Mouse (Mus musculus): ENCODE data around the gene Tufm. TPM values are rescaled to one million over a fixed set of nuclear protein-coding genes. Genes with fewer than 3 reads are reported as not detected.
A peak's percentile ranks its signal among the peaks of the same experiment; 100 is the strongest.

Tufm gene
- total RNA-seq, 2 experiments from 2014 or later, result 77.2 to 81.6 TPM

GRCm38 (mm10) chr7:126491973-126492372, 4.8 kb downstream of the Tufm start:
- DNase-seq (ENCODE audit: low spot score in 2 of 2), result no peak
- intact Hi-C loops (cut with DNase I), result no loop called here

- DNase-seq (ENCODE audit: low spot score in 2 of 2), result no peak
- intact Hi-C loops (cut with DNase I), result no loop called here
Observed at GRCm38 (mm10) chr7:126494120-126494519, 7.0 kb downstream of the Tufm start.

GRCm38 (mm10) chr7:126496475-126496874, 9.3 kb downstream of the Tufm start:
- intact Hi-C loops (cut with DNase I), result no loop called here
- DNase-seq (ENCODE audit: low spot score in 2 of 2), result no peak

GRCm38 (mm10) chr7:126497966-126498365, 10.8 kb downstream of the Tufm start:
- no peak for DNase-seq (ENCODE audit: low spot score in 2 of 2)
- intact Hi-C loops (cut with DNase I), result no loop called here

GRCm38 (mm10) chr7:126499416-126499815, 12.3 kb downstream of the Tufm start:
- DNase-seq (ENCODE audit: low spot score in 2 of 2), result no peak
- intact Hi-C loops (cut with DNase I), result no loop called here

GRCm38 (mm10) chr7:126501684-126502022, 14.5 kb downstream of the Tufm start:
- intact Hi-C loops (cut with DNase I), result loop anchor here (1.0 to 5.0 kb wide), 3 partner anchors 14 to 229 kb away; partner anchors contain the start of genes Rabep2, Sbk1 and Tufm

GRCm38 (mm10) chr7:126502023-126502741, 15.0 kb downstream of the Tufm start:
- peak; percentile 93 to 95 for DNase-seq (ENCODE audit: low spot score in 2 of 2)
- intact Hi-C loops (cut with DNase I), result loop anchor here (1.0 to 5.0 kb wide), 3 partner anchors 15 to 230 kb away; partner anchors contain the start of genes Rabep2, Sbk1 and Tufm

More at GRCm38 (mm10) chr7:126501684-126502022, 14.5 kb downstream of the Tufm start:
- DNase-seq (ENCODE audit: low spot score in 2 of 2), result no peak

- no peak for DNase-seq (ENCODE audit: low spot score in 2 of 2)
- intact Hi-C loops (cut with DNase I), result loop anchor here (1.0 to 5.0 kb wide), 3 partner anchors 15 to 230 kb away; partner anchors contain the start of genes Rabep2, Sbk1 and Tufm
Observed at GRCm38 (mm10) chr7:126502751-126503150, 15.6 kb downstream of the Tufm start.

- intact Hi-C loops (cut with DNase I), result loop anchor here (2.0 to 5.0 kb wide), 2 partner anchors 75 to 231 kb away; partner anchors contain the start of genes Rabep2 and Sbk1
- DNase-seq (ENCODE audit: low spot score in 2 of 2), result peak; percentile 99
Observed at GRCm38 (mm10) chr7:126503273-126503878, 16.2 kb downstream of the Tufm start, which contains the start of gene Atxn2l. Atxn2l (minus strand) TSS chr7:126503437.

GRCm38 (mm10) chr7:126504913-126505312, 17.8 kb downstream of the Tufm start:
- intact Hi-C loops (cut with DNase I), result loop anchor here (5.0 kb wide), 1 partner anchor 233 kb away; the partner anchor contains the start of gene Sbk1
- no peak for DNase-seq (ENCODE audit: low spot score in 2 of 2)

- intact Hi-C loops (cut with DNase I), result no loop called here
- DNase-seq (ENCODE audit: low spot score in 2 of 2), result no peak
Observed at GRCm38 (mm10) chr7:126507126-126507778, 20.1 kb downstream of the Tufm start.

- DNase-seq (ENCODE audit: low spot score in 2 of 2), result no peak
- intact Hi-C loops (cut with DNase I), result no loop called here
Observed at GRCm38 (mm10) chr7:126511287-126511686, 24.1 kb downstream of the Tufm start.

GRCm38 (mm10) chr7:126518261-126518941, 31.2 kb downstream of the Tufm start:
- no peak for DNase-seq (ENCODE audit: low spot score in 2 of 2)
- intact Hi-C loops (cut with DNase I), result loop anchor here (5.0 kb wide), 1 partner anchor 186 kb away; no protein-coding TSS in a partner anchor

- no peak for DNase-seq (ENCODE audit: low spot score in 2 of 2)
- intact Hi-C loops (cut with DNase I), result loop anchor here (5.0 kb wide), 1 partner anchor 187 kb away; no protein-coding TSS in a partner anchor
Observed at GRCm38 (mm10) chr7:126519513-126519912, 32.4 kb downstream of the Tufm start.

- intact Hi-C loops (cut with DNase I), result no loop called here
- DNase-seq (ENCODE audit: low spot score in 2 of 2), result no peak
Observed at GRCm38 (mm10) chr7:126523316-126523715, 36.2 kb downstream of the Tufm start.

- DNase-seq (ENCODE audit: low spot score in 2 of 2), result no peak
- intact Hi-C loops (cut with DNase I), result loop anchor here (2.0 to 5.0 kb wide), 3 partner anchors 51 to 206 kb away; no protein-coding TSS in a partner anchor
Observed at GRCm38 (mm10) chr7:126528166-126528577, 41.0 kb downstream of the Tufm start.

GRCm38 (mm10) chr7:126533434-126533833, 46.3 kb downstream of the Tufm start:
- DNase-seq (ENCODE audit: low spot score in 2 of 2), result no peak
- intact Hi-C loops (cut with DNase I), result no loop called here

GRCm38 (mm10) chr7:126535766-126536165, 48.6 kb downstream of the Tufm start:
- no peak for DNase-seq (ENCODE audit: low spot score in 2 of 2)
- intact Hi-C loops (cut with DNase I), result no loop called here

- intact Hi-C loops (cut with DNase I), result no loop called here
- DNase-seq (ENCODE audit: low spot score in 2 of 2), result no peak
Observed at GRCm38 (mm10) chr7:126536466-126536865, 49.3 kb downstream of the Tufm start.
